Mouse (Mus musculus): ENCODE results near the gene Pcsk5.

Gene Pcsk5

GRCm38 (mm10) chr19:17806626-17807025, 30.8 kb downstream of the Pcsk5 start:
- no peak for DNase-seq

DNA sequence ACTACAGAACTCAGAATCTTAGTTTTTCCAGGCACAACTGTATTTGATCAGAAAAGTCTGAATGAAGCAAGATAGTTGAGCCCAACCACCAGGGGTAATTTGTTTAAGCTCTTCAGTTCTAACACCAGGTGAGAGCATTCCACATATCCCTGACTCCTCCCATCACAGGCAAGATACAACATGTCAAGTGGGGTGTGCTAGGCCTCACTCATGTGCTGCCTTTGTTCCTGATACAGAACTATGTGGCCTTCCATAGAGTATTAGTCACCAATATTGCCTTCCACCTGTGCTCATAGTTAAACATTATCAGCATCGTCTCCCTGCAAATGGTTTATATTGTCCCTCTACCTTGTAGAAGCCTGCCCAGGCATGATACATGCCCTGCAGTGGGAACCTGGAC, 36.6 kb downstream of the Pcsk5 start:
- DNase-seq: no peak

GRCm38 (mm10) chr19:17799419-17800185, 37.8 kb downstream of the Pcsk5 start:
- no peak for DNase-seq

DNA sequence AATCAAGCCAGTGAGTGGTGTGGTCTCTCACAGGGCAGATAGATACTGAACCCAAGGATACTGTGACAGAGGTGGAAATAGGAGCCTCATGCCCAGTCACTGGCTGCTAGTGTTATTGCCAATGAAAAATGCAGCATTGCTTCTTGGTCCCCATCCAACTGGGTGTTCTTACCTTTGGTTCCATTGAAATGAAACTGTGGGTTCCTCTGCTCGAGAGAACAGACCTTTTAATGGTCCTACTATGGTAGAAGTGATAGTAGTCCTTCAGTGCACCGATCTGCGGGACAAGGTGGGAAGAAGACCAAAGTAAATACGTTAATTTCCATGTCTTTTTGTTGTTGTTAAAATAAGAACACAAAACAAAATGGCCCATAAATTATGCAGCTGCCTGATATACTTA, 44.0 kb downstream of the Pcsk5 start:
- DNase-seq: no peak

DNA sequence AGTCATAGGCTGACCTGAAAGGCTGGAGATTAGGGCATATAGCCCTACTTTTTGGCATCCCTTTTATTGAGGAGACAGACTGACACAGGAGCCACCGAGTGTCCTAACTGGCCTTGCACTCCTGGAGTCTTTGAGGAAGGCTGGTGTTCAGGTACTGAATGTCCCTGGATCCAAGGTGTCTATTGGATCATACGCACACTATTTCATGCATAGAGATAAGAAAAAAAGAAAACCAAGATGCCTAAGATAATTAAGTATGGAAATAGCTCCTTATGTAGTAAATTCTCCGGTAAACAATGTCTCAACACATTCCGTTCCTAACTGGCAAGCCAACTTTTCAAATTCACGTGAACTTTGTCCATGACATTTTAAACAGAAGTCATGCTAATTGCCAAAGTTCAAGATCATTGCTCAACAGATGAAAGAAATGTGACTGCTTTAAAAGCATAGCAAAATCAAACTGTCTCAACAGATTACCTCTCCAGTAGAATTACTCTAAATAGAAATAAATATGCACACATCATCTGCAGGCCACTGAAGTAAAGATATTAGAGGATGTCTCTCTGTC, 45.9 kb downstream of the Pcsk5 start:
- DNase-seq: no peak

DNA sequence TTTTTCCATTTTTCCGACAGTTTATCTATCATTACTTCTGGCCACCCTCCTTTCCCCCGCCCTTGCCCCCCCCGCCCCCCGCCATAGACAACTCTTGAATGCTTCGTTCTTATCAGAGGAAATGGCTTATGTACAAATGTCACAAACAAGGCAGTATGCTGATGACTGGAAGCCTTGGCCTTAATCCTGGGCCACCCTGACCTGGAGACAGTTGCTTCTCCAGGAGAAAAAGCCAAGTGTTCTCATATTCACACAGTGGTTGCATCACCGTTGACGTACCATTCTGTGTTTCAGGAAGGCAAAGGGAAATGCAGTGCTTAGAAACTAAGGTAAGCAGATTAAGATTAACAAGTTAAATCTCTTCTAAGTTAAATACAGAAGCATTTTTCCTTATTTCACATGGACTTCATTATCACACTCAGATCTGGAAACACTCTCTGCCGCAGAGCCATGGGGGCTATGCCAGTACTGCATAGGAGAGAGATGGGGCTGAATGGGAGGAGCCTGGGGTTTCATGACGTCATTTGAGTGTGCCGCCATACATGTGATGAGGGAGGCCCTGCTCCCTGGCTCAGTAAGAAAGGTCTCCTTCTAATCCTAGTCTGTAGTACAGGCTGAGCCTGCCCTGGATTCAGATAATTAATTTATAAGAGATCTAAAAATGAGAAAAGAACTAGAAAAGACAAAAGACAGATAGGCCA, 48.7 kb downstream of the Pcsk5 start:
- DNase-seq: no peak

DNA sequence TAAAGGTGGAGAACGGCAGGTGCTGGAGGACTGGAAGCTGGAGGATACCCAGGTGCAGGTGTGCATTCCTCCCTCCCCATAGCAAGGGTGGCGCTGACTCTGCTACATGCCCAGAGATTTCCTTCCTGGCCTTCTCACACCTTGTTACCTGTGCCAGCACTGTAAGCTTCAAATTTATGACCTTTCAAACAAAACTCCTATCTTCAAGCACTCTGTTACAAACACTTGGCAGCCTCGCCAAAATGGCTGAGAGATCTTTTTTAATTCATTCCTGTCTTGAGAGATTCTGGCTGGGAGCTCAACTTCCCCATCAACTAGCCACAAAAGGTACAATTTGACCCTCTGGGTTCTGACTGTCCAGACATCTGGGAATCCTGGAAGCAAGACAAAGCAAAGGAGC, 50.7 kb downstream of the Pcsk5 start:
- no peak for DNase-seq

DNA sequence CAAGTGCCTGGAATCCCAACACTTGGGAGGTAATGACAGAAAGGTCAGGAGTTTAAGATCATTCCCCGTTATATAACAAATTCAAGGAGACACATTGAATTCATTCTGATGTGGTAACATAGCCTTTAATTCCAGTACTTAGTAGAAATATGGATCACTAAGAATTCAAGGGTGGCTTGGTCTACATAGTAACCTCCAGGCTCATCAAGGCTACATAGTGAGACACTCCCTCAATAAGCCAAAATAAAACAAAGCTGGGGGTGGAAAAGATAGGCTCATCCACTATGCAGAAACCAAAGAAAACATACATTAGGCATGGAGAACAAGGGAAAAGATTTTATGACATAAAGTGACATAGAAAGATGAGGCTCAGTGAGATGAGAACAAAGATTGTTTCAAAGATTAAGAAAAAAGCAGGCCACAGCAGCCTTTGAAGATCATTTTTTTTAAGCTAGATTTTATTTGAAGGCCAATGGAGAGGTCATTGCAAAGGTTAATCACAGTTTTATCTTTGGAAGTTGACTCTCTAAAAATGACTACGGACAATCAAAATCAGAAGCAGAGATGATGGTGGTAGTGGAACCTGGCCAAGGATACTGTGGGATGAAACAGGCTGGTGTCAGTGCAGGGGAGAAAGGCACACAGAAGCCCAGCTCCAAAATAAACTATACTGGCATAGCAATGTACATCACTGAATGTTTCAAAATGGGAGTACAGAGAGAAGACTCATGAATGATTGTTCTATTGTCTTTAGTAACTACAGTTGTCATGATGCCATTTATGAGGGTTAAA, 52.8 kb downstream of the Pcsk5 start:
- DNase-seq: no peak

- DNase-seq: no peak
Measured at GRCm38 (mm10) chr19:17783231-17783630, 54.2 kb downstream of the Pcsk5 start.

DNA sequence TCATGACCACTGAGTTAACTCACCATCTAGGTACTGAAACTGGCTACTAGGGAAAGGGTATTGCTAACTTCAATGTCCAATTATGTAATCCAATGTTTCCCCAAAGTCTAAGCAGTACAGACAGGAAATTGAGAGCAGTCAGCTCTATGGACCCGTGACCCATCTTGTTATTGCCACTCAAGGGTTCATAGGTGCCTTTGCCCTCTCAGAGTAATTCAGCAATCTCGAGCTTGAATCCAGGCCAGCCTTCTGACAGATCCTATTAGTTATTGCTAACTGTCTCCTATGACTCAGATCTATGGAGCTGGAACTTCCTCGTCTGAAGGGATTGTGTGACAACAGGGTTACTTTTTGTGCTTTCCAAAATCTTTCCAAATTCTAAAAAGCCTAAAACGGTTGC, 56.1 kb downstream of the Pcsk5 start:
- DNase-seq: no peak

- DNase-seq: no peak
Measured at GRCm38 (mm10) chr19:17775943-17776342, 61.5 kb downstream of the Pcsk5 start.

DNA sequence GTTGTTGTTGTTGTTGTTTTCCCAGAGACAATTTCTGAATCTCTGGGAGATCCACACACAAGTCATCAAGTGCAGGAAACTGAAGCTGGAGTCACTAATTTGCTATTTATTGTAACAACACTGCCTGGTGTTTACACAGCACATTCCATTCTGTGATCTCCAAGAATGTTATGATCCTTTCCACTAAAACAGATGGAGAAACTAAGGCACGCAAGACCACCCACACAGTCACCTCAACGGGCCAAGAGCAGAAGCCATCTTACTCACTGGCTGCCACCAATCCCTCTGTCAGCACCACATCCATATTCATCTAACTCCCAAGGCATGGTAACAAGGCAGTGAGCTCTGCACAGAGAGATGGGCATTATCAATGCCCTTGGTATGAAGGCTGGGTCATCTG, 62.3 kb downstream of the Pcsk5 start:
- DNase-seq: no peak

DNA sequence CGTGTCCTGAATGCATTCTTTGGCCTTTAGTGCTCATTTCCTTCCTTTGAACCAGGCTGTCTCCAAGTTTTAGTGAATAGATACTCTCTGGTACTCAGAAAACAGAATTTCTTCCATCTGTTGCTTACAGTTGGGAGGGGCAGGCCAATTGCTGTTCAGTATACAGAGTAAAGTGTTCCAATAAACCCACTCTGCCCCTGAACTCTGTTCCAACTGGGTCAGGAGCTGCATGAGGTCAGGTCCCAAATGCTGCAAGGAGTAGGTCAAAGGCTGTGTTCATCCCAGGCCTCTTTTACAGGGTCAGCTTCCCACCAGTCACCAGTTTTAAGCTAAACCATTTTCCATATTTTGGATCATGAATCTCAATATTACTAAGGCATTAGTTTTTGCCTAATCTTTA, 63.4 kb downstream of the Pcsk5 start:
- no peak for DNase-seq

DNA sequence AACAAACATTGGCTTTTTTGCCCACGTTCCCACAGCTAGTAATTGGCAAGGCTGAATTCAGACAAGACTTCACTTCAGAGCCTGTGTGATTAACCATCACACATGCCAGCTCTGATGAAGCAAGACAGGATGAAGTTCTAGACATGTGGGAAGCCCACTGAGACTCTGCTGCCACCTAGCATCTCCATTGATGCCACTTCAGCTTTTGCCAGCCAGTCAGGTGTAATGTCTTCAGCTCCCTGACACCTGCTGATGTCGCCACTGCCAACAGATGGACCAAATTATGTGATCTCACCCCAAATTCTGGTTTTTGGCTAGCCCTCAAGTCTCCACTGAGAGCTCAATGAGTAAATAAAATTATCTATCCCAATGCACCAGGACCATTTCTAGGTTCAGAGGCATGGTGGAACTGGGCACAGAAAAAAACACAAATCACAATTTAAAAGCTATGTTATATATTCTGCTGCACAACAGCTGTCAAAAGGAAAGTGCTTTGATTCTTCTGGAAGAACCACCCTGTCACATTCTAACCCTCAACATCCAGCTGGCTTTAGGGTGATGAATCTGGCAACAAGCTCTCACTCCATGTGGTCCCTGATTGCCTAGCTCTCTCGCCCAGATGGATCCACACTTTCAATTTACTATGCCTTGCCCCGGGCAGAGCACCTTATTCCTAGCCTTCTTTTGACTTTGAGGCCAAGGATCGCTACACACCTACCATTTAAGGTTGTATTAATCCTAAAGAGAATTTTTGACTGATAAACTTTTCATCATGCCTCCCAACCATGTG, 67.6 kb downstream of the Pcsk5 start:
- DNase-seq: peak; percentile 92 to 95

GRCm38 (mm10) chr19:17765001-17765400, 72.4 kb downstream of the Pcsk5 start:
- no peak for DNase-seq

GRCm38 (mm10) chr19:17762740-17763139, 74.7 kb downstream of the Pcsk5 start:
- DNase-seq: no peak

DNA sequence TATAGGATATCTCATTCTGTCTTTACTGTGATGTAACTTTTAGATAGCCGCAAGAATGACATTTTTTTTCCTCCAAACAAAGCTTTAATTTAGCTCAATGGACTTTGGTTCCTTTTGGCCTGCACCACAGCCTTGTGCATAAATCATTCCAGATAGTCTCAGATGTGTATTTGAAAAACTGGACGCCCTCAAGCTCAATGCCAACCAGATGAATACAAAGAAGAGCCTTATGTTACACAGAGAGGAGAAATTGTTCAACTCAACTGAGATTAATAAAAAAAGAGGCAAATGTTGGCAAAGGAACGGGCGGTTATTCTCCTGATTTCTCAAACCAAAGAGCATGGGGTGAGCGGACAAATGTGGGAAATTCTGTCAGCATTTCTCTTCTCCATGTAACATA, 75.8 kb downstream of the Pcsk5 start:
- DNase-seq: no peak

DNA sequence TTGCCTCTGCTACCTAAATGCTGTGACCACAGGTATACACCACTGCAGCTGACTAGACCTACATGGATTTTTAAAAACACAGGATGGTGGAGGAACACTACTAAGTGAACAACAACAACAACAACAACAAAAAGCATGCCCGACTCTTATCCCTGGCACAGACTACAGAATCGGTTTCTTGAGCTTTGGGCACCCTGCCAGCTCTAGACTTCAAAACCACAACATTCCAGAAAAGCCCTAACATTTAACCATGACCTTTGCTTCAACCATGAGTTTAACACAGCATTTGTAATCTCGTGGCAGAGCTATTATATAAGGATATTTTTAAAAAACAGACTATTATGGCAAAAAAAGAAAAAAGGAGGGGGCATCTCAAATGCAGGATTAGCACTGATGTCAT, 84.6 kb downstream of the Pcsk5 start:
- no peak for DNase-seq

DNA sequence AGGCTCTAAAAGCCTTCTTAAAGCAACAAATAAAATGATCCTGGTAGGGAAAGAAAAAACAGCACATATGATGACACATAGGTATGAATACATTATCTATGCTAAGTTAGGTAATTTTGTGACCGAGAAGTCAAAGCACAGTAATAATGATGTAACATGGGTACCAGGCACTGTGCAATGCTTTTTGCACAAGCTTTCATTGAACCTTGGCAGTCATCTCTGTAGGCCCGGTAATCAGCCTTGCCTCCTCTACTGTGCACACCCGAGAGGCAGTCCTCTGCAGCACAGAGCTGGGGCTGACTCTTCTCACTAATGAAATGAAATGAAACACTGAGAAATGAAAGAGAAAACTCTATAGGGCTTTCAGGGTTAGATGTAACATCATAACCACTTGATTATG, 89.1 kb downstream of the Pcsk5 start:
- DNase-seq: no peak

GRCm38 (mm10) chr19:17745380-17745779, 92.1 kb downstream of the Pcsk5 start:
- DNase-seq: no peak

DNA sequence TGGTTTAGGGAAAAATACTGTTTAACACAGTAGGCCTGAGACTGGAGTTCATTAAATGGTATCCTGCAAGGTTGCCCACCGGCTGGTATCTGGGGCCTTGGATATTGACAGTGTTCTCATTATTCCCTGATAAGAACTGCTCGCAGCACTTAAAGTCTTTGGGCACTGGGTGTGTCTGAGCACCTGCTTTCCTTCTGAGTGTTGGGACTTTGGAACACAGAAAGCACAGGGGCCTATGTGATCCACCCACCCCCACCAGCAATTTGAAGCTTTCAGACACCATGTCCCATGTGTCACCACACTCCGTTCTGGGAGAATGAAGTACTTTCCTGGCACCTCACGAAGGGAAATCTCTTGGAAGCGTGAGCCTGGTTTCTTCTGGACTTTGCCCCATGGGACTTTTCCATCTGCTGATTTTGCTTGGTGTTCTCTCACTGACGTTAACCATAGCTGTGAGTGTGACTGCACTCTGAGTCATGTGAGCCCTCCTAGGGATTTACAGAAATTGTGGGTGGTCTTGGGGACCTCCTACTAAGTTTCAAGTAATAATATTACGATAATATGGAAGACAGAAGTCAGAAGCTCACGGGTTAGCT, 92.9 kb downstream of the Pcsk5 start:
- no peak for DNase-seq

- no peak for DNase-seq
Measured at GRCm38 (mm10) chr19:17741465-17741864, 96.0 kb downstream of the Pcsk5 start.
